Mouse (Mus musculus) forebrain, postnatal 0 days (tissue): Measurements from ENCODE around the gene Cyth3. TPM values are rescaled to one million over a fixed set of nuclear protein-coding genes. Genes with fewer than 3 reads are reported as not detected.
A peak's percentile ranks its signal among the peaks of the same experiment; 100 is the strongest.

ENCODE experiments used
- ATAC-seq: fragments of 200-750 bp; cut with Nextera tagmentation; 2 replicates; pipeline ENCODE4 v1.8.0; 2017; ENCODE audit warnings: mild to moderate bottlenecking, moderate library complexity
- DNase-seq: peaks from one replicate; pipeline ENCODE4 v3.0.0-alpha.2; 2015
- H3K27ac ChIP-seq: fragments of 300-500 bp; sonication (generic); 2 replicates; pipeline ENCODE4 v1.5.1; 2014; ENCODE audit warnings: low read depth, mild to moderate bottlenecking, antibody characterized with exemption, low read length, moderate library complexity, mixed read lengths
- H3K27me3 ChIP-seq: fragments of 300-500 bp; sonication (generic); 2 replicates; pipeline ENCODE4 v1.6.1; 2014; ENCODE audit warnings: mild to moderate bottlenecking, low read length, mixed read lengths; ENCODE audit not compliant: insufficient read depth
- H3K36me3 ChIP-seq: fragments of 300-500 bp; sonication (generic); 2 replicates; pipeline ENCODE4 v1.6.1; 2014; ENCODE audit warnings: mild to moderate bottlenecking, moderate library complexity; ENCODE audit not compliant: insufficient read depth
- H3K4me1 ChIP-seq: fragments of 300-500 bp; sonication (generic); 2 replicates; pipeline ENCODE4 v1.6.1; 2014; ENCODE audit warnings: antibody characterized with exemption; ENCODE audit not compliant: insufficient read depth
- H3K4me2 ChIP-seq: fragments of 300-500 bp; sonication (generic); 2 replicates; pipeline ENCODE4 v1.6.1; 2014; ENCODE audit warnings: low read depth, mild to moderate bottlenecking, moderate library complexity
- H3K4me3 ChIP-seq: fragments of 300-500 bp; sonication (generic); 2 replicates; pipeline ENCODE4 v1.5.1; 2014; ENCODE audit warnings: low read depth, low read length, mixed read lengths
- H3K9ac ChIP-seq: fragments of 300-500 bp; sonication (generic); 2 replicates; pipeline ENCODE4 v1.6.1; 2014; ENCODE audit warnings: mild to moderate bottlenecking
- H3K9me3 ChIP-seq: fragments of 300-500 bp; sonication (generic); 2 replicates; pipeline ENCODE4 v1.6.1; 2016; ENCODE audit warnings: low read length
- CTCF ChIP-seq: sonication (generic); IDR thresholded peaks from 2 replicates; pipeline ENCODE4 v1.5.1; 2016; ENCODE audit warnings: antibody characterized with exemption, control low read depth, low read depth
- WGBS: fragments of 180-500 bp; shearing (Covaris S2); extraction: QIAGEN DNeasy Blood & Tissue Kit; methylation state at CpG from one replicate; pipeline ENCODE4 v1.1.7; 2014; 5-methylcytosine and 5-hydroxymethylcytosine counted together
- polyA plus RNA-seq: library from polyadenylated mRNA; unstranded; fragments of >200 nt; fragmentation: Nextera tagmentation; extraction: Ambion mirVana; gene quantifications from 2 replicates; pipeline ENCODE4 v1.2.1, GENCODE M21; 2015
- total RNA-seq: library from RNA; depleted of rRNA; stranded (reverse); fragments of >200 nt; gene quantifications from 2 replicates; pipeline ENCODE4 v1.2.3, GENCODE M21; 2014

Cyth3 gene
- total and polyA plus RNA-seq, 2 experiments from 2014 or later: 42.5 to 63.4 TPM

DNA sequence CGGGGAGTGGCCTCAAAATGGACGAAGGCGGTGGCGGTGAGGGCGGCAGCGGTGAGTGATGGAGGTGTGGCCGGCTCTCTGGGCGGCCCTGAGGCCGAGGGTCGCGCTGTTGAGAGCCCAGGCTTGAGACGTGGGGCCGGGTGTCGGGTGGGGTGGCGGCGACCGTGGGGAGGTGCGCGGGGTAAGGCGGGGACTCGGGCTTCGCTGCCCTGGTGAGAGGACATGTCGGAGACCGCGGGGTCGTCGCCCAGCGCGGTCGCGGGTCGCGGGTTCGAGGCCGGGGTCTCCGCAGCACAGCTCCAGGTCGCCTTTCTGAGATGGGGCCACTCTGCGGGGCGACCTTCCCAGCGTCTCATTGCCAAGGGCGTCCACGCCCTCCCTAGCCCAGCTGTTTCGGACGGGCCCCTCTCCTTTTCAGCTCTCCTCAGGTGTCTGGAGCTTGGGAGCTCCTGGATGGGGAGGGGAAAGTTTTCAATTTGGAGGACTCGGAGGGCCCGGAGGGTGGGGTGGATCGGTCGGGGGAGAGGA, 440 bp downstream of the Cyth3 start:
- peaks cover 20% of the 10 kb centered on the region; the same call in 1 of the 2 replicates for H3K4me1 ChIP-seq
- H3K9me3 ChIP-seq: no peaks in the 10 kb centered on the region
- TF ChIP-seq CTCF: no peak
- peak overlapping the region; percentile 88 for H3K4me3 ChIP-seq
- peak overlapping the region; percentile 81 for H3K27ac ChIP-seq
- 5% methylated on average over 44 of the region's 48 CpGs for WGBS
- H3K36me3 ChIP-seq: no peaks in the 10 kb centered on the region
- no peaks in the 10 kb centered on the region for H3K27me3 ChIP-seq
- peak overlapping the region; percentile 88 for H3K9ac ChIP-seq
- ATAC-seq: peak; percentile 68
- no peak for DNase-seq
- peak overlapping the region; percentile 72 for H3K4me2 ChIP-seq

DNA sequence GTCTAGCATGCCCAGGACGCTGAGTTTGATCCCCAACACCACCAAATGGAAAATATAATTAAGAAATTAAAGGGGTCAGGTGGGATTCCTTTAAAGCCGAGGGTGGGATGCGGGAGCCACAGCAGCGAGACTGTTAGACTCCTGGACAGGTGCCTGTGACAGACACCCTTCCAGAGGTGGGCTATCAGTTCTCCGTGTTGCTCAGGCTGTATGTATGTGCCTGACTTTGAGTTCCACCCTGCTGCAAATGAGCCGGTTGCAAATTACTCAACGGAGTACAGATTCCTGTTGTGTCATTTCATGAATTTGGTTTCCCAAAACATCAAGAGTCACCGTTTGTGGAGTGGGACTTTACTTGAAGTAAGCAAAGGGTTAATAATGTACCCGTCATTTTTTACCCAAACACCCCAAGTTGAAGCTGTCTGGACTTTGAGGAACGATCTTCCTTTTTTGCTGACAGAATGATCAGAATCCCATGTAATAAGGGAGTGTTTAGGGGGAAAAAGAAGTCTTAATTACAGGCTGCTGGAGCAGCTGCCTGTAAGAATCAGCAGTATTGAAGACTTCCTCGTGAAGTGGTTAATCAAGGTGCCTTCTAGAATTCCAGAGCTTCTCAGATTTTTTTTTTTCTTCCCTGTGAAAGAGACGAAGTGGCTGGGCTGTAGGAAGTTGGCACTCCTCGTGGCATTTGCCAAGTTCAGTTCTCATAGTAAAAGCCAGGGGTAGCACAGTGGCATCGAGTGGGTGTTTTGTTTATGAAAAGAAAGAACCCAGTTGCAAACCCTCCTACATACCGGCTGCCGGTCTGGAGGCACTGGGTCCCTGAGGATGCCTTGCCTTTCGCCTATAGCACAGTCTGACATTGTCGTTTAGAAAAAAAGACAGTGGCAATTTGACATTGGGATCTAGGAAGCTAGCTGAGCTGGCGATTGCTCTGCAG, 1.4 kb downstream of the Cyth3 start:
- H3K9ac ChIP-seq: peak overlapping the region; percentile 88
- H3K27me3 ChIP-seq: no peaks in the 10 kb centered on the region
- DNase-seq (peak; percentile 37), ATAC-seq (no peak)
- 30% methylated on average over 19 of the region's 19 CpGs for WGBS
- peak overlapping the region; percentile 88 for H3K4me3 ChIP-seq
- no peak for TF ChIP-seq CTCF
- peaks cover 20% of the 10 kb centered on the region; the same call in 1 of the 2 replicates for H3K4me1 ChIP-seq
- no peaks in the 10 kb centered on the region for H3K9me3 ChIP-seq
- peak overlapping the region; percentile 72 for H3K4me2 ChIP-seq
- no peaks in the 10 kb centered on the region for H3K36me3 ChIP-seq
- 0 out of 2 replicates have a peak overlapping the region, but pooled peaks have one; percentile 29 for H3K27ac ChIP-seq

DNA sequence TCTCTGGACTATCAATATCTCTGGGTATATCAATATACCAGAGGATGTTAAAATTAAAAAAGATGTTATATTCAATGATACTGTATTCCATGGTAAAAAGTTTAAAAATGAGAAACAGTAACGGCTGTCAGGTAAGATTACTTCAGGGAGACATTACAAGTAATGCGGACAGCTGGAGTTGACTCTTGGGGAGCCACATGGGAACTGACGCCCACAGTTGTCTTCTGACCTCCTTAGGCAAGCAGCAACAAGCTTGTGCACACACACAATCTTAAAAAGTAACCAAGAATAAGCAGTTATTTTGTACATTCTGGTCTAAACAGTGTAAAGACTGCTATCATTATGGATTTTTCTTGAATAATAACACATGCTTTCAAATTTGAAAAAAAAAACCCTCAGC, 2.2 kb downstream of the Cyth3 start:
- no peak overlapping the region for H3K27ac ChIP-seq
- H3K9me3 ChIP-seq: no peaks in the 10 kb centered on the region
- TF ChIP-seq CTCF: no peak
- H3K4me1 ChIP-seq: peaks cover 20% of the 10 kb centered on the region; the same call in 1 of the 2 replicates
- H3K4me3 ChIP-seq: peak overlapping the region; percentile 88
- peak overlapping the region; percentile 88; the same call in 1 of the 2 replicates for H3K9ac ChIP-seq
- peak overlapping the region; percentile 72 for H3K4me2 ChIP-seq
- H3K36me3 ChIP-seq: no peaks in the 10 kb centered on the region
- DNase-seq (no peak), ATAC-seq (no peak)
- WGBS: 85% methylated on average over 3 of the region's 3 CpGs
- H3K27me3 ChIP-seq: no peaks in the 10 kb centered on the region

DNA sequence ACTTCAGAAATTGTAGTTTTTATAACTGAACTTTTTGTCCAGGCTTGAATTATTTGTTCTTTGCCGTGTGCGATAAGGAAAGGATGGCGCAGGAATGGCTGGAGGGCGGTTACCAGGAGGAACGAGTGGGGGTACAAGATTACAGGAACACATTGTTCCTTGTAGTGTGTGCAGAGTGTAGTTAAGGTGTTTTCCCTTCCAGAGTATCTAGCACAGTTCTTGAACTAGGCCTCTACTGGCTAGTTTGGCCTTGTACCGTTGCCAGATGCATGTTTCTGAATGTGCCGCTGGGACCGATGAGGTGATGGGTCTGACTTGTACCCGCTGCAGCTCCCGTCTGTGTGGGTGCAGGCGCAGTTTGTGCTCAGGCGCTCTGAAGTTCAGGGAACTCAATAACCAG, 3.2 kb downstream of the Cyth3 start:
- TF ChIP-seq CTCF: no peak
- no peak for DNase-seq
- Histone ChIP-seq H3K9ac (no peak overlapping the region), H3K27me3 (no peaks in the 10 kb centered on the region), H3K9me3 (no peaks in the 10 kb centered on the region), H3K27ac (no peak overlapping the region), H3K4me2 (peak overlapping the region; percentile 24; the same call in 1 of the 2 replicates), H3K4me3 (no peak overlapping the region), H3K4me1 (peaks cover 20% of the 10 kb centered on the region; the same call in 1 of the 2 replicates), H3K36me3 (no peaks in the 10 kb centered on the region)
- 89% methylated on average over 12 of the region's 12 CpGs for WGBS
- no peak for ATAC-seq

DNA sequence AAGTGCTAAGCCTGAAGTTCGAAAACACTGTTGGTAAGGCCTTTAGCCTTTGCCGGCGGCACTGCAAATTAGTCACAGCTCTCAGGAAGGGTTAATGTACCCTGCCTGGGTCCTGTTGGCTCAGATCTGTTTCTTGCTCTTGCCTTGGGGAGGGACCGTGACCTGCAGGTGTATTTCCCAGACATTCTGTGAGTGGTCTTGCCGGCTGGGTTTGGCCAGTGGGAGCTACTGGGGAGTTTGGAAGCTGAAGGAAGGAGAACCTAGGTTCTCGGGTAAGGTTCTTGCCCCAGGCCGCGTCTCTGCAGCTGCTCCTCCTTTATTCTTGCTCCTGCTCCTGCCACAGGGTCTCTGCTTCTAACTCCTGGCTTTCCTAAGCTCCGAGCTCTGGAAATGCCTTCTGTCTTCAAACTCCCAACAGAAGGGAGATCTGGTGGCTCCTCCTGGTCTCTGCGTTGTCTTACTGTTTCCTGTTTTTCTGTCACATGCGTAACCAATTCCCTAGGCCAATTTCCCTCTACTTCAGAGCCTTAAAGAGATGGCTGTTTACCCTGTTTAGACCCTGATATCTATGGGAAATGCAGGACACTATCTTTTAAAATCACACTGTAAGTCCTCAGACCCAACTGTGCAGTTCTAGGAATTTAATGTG, 3.8 kb downstream of the Cyth3 start:
- no peaks in the 10 kb centered on the region for H3K36me3 ChIP-seq
- peak; percentile 61 for DNase-seq
- no peak for ATAC-seq
- 69% methylated on average over 11 of the region's 11 CpGs for WGBS
- H3K9ac ChIP-seq: no peak overlapping the region
- no peaks in the 10 kb centered on the region for H3K9me3 ChIP-seq
- no peaks in the 10 kb centered on the region for H3K27me3 ChIP-seq
- H3K27ac ChIP-seq: 0 out of 2 replicates have a peak overlapping the region, but pooled peaks have one; percentile 54
- no peak for TF ChIP-seq CTCF
- peak overlapping the region; percentile 24; the same call in 1 of the 2 replicates for H3K4me2 ChIP-seq
- peaks cover 20% of the 10 kb centered on the region; the same call in 1 of the 2 replicates for H3K4me1 ChIP-seq
- H3K4me3 ChIP-seq: no peak overlapping the region

DNA sequence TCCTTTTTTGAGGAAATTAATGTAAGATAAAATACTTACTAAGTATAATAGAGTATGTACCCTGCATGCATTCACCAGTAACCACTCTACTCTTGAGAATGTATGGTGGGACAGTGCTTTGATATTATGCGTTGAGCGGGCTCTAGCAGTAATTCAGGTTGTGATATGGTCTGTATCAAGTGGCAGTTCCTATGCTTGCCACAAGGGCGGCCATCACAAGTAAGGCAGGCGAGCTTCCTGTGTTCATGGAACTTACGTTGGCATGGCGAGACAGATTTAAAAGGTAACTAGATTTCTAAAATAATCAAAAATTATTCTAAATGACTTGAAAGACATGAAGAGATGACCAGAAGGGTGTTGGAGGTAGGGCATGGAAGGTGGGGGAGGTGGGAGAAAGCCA, 5.3 kb downstream of the Cyth3 start:
- no peaks in the 10 kb centered on the region for H3K27me3 ChIP-seq
- H3K9ac ChIP-seq: no peak overlapping the region
- peak; percentile 15; the same call in 1 of the 2 replicates for TF ChIP-seq CTCF
- DNase-seq: no peak
- no peak overlapping the region for H3K4me3 ChIP-seq
- H3K27ac ChIP-seq: no peak overlapping the region
- no peaks in the 10 kb centered on the region for H3K36me3 ChIP-seq
- no peaks in the 10 kb centered on the region for H3K9me3 ChIP-seq
- 95% methylated on average over 6 of the region's 6 CpGs for WGBS
- no peak overlapping the region for H3K4me2 ChIP-seq
- peaks cover 20% of the 10 kb centered on the region; the same call in 1 of the 2 replicates for H3K4me1 ChIP-seq
- ATAC-seq: no peak
